Mouse (Mus musculus): ENCODE data around the gene Alg12. TPM values are rescaled to one million over a fixed set of nuclear protein-coding genes. Genes with fewer than 3 reads are reported as not detected.

Gene Alg12
- total RNA-seq (2021), result 1 to 10 TPM; 3.9 to 6.6 TPM
- long read RNA-seq, experiment 1, transcript Alg12-204 (10 exons, 2,130 nt), result major isoform, 9 of 12 reads
- long read RNA-seq, experiment 1, partial matches to known transcripts, result 0 of 12 reads
- long read RNA-seq, experiment 1, other reads (novel, unspliced or antisense), result 3 of 12 reads
- long read RNA-seq, experiment 2, partial matches to known transcripts, result 0 of 2 reads
- long read RNA-seq, experiment 2, other reads (novel, unspliced or antisense), result 2 of 2 reads

DNA sequence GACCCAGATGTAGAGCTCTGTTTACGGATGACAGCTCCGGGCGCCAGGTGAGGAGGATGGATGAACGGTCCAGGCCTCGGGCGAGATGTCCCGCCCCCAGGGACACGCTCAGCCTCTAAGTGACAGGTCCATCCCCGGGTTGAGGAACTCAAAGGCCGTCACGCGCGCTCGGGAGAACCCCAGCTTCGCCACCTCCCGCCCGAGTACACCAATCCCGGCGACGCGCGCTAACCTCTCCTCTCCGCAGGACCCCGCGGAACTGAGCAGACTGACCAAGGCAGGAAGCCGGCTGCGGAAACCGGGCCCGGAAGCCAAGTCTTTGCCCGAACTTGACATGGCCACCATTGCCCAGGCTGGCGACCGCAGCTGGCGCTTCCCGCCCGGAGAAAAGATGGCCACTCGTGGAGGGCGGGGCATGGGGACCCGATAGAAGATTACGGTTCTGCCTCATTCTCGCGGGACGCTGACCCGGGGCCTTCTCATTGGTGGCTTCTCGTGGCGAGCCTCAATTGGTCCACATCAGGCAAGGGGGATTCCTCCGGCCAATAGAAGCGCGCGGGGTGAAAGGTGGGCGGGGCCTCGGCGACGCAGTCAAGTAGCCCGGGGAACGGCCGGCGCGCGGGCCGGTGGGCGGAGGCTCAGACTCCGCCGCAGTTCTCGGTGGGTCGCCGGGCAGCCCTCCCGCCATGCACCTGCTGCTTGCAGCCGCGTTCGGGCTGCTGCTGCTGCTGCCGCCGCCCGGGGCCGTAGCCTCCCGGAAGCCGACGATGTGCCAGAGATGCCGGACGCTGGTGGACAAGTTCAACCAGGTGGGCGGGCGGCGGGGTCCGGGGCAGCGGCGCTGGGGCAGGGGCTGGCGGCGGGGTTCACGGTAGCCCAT, at the start of gene Alg12, which contains the start of gene Creld2:
TSS of gene Alg12 (minus strand) at position 293 of the 880 bp plus-strand sequence.
TSS of gene Creld2 (plus strand) at position 621 of the 880 bp plus-strand sequence.
- H3K27ac ChIP-seq, result peak within 1 kb of the TSS; percentile 90
- DNase-seq, result peak; percentile 100
- TF ChIP-seq CTCF (IDR thresholded peaks at IDR 0.05), result no peak
- intact Hi-C loops (cut with DNase I), result loop anchor here (2.0 to 5.0 kb wide), 2 partner anchors 67 to 538 kb away; partner anchors contain the start of gene Zbed4
- H3K4me3 ChIP-seq, result peak within 1 kb of the TSS; percentile 96

DNA sequence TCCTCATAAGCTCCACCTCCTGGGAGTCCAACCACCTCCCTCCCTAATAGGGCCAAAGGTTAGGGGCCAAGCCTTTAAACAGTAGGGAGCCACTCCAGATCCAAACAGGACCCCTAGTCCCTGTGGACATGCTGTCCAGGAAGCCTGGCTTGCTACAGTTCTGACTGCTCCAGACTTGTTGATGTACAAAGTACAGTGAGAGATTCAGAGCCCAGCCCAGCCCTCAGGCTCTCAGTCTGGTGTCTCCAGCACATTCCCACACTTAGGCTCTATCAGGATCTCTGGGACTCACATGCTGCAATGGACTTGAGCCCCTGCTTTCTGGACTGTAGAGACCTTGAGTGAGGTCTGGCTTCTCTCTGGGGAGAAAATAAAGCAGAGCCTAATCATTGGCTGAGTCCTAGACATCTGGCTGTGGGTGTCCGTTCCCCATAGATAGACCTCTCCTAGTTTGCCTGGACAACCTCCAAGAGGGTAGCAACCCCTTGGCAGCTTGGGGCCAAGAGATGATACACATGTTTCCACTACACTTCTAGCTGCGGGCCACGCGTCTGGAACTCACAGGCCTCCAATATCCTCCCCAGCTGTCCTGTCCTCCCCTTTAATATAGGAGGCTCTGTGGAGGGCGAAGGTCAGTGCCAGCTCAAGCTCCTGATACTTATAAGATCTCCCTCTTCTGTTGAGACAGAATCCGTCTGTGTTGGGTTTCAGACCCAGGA, 49.1 kb upstream of the Alg12 start:
- intact Hi-C loops (cut with DNase I), result no loop called here
- H3K4me3 ChIP-seq, result peak overlapping the region; percentile 82
- TF ChIP-seq CTCF (IDR thresholded peaks at IDR 0.05), result no peak
- no peak for DNase-seq
- peak overlapping the region; percentile 100 for H3K27ac ChIP-seq

DNA sequence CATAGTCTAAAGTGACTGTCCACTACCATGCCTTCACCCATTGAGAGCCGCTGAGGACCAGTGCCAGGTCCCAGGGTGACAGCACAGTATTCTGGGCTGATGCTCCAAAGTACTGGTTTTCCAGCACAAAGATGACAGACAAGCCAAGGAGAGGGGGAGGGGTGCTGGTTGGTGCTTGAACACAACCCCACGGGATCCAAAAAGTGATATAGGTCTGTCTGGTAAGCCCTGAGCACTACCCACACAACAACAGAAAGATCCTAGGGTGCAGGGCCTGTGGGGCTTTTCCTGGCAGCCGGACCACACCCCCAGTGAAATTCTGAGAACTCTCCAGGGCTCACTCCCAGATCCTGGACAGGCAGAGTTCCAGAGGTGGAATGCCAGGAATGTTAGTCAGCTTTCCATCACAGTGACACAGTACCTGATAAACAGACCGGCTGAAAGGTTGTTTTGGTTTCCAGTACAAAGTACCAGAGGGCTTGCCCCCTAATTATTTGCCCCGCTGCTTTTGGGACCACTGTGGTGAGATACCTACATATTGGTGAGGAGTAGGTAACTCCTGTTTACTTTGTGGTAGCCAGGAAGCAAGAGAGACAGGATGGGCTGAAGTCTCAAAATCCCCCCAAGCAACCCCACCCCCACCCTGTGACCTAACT, 48.4 kb upstream of the Alg12 start:
- peak overlapping the region; percentile 82 for H3K4me3 ChIP-seq

DNA sequence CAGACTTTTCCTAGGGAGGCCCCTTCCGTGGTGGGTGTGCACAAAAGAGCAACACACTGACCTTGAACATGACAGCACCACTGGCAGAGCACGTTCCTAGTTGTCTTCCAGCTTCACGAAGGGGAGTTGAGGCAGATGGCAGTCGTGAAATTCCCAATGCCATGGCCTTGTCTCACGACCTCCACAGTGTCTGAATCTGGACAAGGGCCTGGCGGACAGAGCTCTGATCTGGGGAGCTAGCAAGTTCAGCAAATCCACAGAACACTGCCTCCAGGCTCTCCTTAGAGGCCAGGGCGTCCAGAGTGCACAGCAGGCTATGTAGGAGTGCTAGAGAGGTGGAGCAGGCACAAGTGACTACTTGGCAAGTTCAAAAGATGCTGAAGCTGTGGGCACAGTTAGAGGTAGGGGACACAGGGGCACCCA, 47.8 kb upstream of the Alg12 start:
- Histone ChIP-seq H3K4me3 (peak overlapping the region; percentile 82), H3K27ac (peak overlapping the region; percentile 100)
- no peak for TF ChIP-seq CTCF (IDR thresholded peaks at IDR 0.05)
- DNase-seq, result no peak
- intact Hi-C loops (cut with DNase I), result no loop called here

More for the DNA sequence above, 48.4 kb upstream of the Alg12 start:
- no peak for TF ChIP-seq CTCF (IDR thresholded peaks at IDR 0.05)
- peak; percentile 63 for DNase-seq
- H3K27ac ChIP-seq, result peak overlapping the region; percentile 100
- intact Hi-C loops (cut with DNase I), result no loop called here

- intact Hi-C loops (cut with DNase I), result no loop called here
- no peak for TF ChIP-seq CTCF (IDR thresholded peaks at IDR 0.05)
- DNase-seq, result no peak
- H3K27ac ChIP-seq, result peak overlapping the region; percentile 100
- peak overlapping the region; percentile 82 for H3K4me3 ChIP-seq
Observed at GRCm38 (mm10) chr15:88865888-88866695, 47.0 kb upstream of the Alg12 start.

DNA sequence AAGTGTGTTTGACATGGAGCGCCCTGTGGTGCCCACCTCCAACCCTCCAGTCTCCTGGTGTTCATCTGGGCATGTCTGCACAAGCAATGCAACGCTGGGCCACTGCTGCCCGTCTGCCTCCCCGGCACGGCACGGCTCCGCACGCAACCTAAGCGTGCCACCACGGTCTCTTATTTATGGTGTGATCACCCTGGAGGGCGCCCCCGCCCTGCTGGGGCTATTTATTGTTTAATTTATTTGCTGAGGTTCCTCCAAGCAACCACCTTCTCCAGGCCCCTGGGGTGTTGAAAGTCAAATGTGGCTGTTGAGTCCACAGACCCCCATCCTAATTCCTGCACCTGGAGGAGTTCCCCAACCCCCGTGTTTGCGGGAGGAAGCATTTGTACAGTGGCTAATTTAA, 45.9 kb upstream of the Alg12 start:
- peak overlapping the region; percentile 100 for H3K27ac ChIP-seq
- no peak for TF ChIP-seq CTCF (IDR thresholded peaks at IDR 0.05)
- intact Hi-C loops (cut with DNase I), result no loop called here
- H3K4me3 ChIP-seq, result peak overlapping the region; percentile 82
- DNase-seq, result no peak

- H3K4me3 ChIP-seq, result peak overlapping the region; percentile 82
- intact Hi-C loops (cut with DNase I), result loop anchor here (1.0 kb wide), 1 partner anchor 25 kb away; no protein-coding TSS in a partner anchor
- DNase-seq, result peak; percentile 55
- TF ChIP-seq CTCF (IDR thresholded peaks at IDR 0.05), result peak; percentile 27; the same call in 1 of the 2 replicates
- H3K27ac ChIP-seq, result peak overlapping the region; percentile 100
Observed at GRCm38 (mm10) chr15:88864270-88865030, 45.3 kb upstream of the Alg12 start.

DNA sequence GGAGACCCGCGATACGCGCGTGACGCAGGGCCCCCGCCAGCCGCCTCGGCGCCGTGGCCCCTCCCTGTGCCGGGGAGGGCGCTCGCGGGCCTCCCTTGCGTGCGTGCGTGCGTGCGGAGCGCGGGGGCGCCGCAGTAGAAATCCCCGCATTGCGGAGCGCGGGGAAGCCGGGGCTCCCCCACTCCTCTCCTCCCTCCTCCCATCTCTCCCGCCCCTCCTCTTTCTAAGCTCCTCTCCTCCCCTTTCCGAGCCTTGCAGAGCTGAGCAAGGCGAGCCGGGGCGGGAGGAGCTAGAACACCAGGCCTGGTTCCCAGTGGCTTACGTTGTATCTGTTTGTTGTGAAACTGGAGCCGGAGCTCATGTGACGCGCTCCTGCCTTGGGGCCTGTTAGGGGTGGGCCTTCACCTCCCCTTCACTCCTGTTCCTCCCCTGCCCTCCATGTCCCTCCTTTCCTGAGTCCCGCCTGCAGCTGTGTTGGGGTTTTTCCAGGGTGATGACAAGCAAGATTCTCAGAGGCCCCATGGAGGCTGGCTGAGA, 44.6 kb upstream of the Alg12 start:
- TF ChIP-seq CTCF (IDR thresholded peaks at IDR 0.05), result no peak
- peak; percentile 95 for DNase-seq
- Histone ChIP-seq H3K27ac (peak overlapping the region; percentile 100), H3K4me3 (peak overlapping the region; percentile 82)
- intact Hi-C loops (cut with DNase I), result loop anchor here (1.0 kb wide), 1 partner anchor 24 kb away; no protein-coding TSS in a partner anchor

- Histone ChIP-seq H3K4me3 (peak overlapping the region; percentile 82), H3K27ac (peak overlapping the region; percentile 100)
- no peak for TF ChIP-seq CTCF (IDR thresholded peaks at IDR 0.05)
- peak; percentile 73 for DNase-seq
- intact Hi-C loops (cut with DNase I), result no loop called here
Observed at GRCm38 (mm10) chr15:88862881-88863694, 44.0 kb upstream of the Alg12 start.
